Mouse (Mus musculus) left cerebral cortex, adult 11 months (tissue): ENCODE data around the gene Otud3.
A peak's percentile ranks its signal among the peaks of the same experiment; 100 is the strongest.
"Not testable (repeated sequence)": the region's sequence is repeated elsewhere in the genome, so short reads cannot be mapped to it uniquely, and the experiment has no call there.

Experiments used
- DNase-seq: peaks from one replicate; pipeline ENCODE4 v3.0.0; 2022; ENCODE audit warnings: low spot score

Otud3 gene

DNA sequence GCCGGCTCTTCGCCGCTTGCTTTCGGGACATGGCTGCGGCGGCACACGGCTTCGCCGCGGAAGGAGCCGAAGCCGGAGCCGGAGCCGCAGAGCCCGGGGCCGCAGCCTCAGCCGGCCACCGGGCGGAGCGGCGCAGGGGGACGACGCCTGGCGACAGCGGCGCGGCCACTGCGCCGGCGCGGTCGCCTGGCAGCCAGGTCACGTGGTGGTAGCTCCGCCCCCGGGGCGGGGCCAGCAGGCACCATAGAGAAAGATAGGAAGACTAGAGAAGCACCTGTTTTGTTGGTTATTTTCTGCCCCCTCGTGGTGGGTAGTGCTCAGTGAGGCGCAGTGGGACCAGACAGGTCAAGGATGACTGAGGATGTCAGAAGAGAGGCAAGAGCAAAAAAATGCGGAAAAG is at the start of gene Otud3:
Gene Otud3 (minus strand): TSS at position 149 of the 400 bp plus-strand sequence.
- peak; percentile 93 for DNase-seq

- DNase-seq = no peak
These were observed 49.0 kb upstream of the Otud3 start for GRCm38 (mm10) chr4:138962719-138963118.

GRCm38 (mm10) chr4:138959926-138960325 is 46.2 kb upstream of the Otud3 start:
- peak; percentile 34 for DNase-seq

DNA sequence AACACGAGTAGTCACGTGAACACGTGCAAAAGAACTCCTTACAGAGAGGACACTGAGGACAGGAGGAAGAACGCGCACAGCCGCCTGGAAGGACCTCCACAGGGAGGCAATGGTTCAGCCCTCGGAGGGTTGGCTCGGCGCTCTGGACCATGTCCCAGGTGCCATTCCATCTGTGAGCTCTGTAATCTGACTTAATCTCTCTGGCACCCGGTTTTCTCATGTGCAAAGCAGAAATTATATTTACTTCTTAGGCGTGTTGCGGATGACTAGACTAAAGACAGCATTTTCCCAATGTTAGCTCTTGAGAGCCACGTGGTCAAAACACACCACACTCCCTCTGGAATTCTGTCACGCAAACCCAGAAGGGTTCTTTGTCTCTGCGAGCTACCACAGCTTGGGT is 45.4 kb upstream of the Otud3 start:
- no peak for DNase-seq

- DNase-seq = no peak
These were observed 44.9 kb upstream of the Otud3 start for GRCm38 (mm10) chr4:138958612-138959011.

DNA sequence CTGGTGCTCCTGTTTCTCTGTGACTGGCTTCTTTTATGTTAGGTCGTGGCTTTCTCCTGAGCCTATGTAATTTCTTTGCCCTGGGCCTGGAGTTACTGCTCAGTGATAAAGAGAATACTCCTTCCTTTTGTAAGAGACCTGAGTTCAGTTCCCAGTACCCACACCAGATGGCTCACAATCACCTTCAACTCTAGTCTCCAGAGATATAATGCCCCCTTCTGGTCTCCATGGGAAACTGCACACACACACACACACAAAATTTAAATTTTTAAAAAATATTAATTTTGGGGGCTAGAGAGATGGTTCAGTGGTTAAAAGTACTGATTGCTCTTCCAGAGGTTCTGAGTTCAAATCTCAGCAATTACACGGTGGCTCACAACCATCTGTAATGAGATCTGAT is 34.5 kb upstream of the Otud3 start:
- DNase-seq = no peak

GRCm38 (mm10) chr4:138943730-138944129 is 30.0 kb upstream of the Otud3 start:
- DNase-seq = peak; percentile 30

- DNase-seq = no peak
These were observed 28.2 kb upstream of the Otud3 start for GRCm38 (mm10) chr4:138941966-138942365.

DNA sequence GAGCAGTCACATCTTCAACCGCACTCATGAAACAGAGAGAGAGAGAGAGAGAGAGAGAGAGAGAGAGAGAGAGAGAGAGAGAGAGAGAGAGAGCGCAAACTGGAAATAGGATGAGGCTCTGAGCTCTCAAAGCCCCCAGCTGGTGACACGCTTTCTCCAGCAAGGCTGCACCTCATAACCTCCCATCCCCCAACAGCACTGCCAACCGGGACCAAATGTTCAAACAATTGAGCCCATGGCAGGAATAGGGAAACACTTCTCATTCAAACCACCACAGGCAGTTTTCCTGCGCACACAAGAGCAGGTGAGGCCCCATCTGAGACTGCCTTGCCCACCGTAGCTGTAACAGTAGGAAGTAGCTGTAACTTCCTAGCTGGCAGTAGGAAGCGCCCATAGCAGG is 27.7 kb upstream of the Otud3 start:
- DNase-seq = no peak

DNA sequence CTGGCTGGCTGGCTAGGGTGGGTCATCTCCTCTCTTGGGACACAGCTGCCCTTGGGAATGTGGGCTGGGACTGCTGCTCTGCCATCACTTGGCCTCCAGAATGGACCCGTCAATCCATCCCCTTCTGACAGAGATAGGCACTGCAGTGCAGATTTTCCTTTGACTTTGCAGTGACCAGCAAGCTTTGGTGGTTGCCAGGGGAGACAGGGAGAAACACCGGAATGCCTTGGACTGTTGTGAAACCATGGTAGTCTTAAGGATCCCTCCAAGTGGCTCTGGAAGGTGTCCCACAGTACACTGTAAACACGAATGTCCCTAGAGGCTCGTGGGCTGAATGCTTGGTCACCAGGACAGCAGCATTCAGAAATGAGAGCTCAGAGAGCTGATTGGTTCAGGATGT is 25.7 kb upstream of the Otud3 start:
- DNase-seq = no peak

- DNase-seq = no peak
These were observed 24.9 kb upstream of the Otud3 start for GRCm38 (mm10) chr4:138938495-138939269.

DNA sequence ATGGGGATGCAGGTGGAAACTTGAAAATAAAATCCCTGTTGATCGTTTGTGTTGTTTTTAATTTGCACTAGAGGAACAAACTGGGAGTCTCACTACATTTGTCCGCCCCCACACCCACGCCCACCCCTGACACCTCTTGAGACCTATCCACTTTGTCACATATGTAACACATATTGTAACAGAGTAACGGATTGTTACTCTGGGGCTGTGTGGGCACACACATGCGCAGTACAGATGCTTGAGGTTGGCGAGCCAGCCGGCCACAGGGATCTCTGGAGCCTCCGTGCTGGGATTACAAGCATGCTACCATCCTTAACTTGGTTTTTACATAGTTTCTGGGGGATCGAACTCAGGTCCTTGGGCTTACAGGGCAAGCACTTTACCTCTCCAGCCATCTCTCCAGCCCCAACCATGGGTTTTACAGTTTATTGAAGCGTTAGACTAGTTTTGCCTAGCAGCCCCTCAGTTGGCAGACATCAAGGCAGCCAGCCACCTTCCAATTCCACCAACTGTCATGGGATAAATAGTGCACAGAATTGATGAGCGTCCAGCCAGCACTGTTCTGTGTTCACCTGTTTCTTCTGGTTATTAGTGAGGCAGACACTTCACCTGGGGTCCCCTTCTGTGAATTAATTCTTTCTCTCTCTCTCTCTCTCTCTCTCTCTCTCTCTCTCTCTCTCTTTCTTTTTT is 20.9 kb upstream of the Otud3 start:
- no peak for DNase-seq

- no peak for DNase-seq
These were observed 20.1 kb upstream of the Otud3 start for GRCm38 (mm10) chr4:138933862-138934261.

DNA sequence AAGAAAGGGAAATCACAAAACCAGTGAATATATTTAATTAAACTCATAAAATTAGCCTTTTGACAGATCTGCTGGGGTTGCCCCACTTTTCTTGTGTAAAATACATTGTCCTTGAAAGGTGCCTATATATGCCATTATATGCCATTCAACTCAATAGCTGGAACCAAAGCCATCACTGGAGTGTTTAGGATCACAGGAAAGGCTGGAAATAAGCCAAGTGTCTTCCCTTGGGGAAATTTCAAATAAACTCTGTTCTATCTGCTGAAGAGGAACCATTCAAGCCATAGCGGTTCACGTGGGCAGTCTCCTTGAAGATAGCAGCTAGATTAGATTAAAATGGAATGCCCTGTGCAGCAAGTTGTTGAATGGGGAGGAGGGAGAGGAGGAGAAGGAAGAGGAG is 11.8 kb upstream of the Otud3 start:
- no peak for DNase-seq

DNA sequence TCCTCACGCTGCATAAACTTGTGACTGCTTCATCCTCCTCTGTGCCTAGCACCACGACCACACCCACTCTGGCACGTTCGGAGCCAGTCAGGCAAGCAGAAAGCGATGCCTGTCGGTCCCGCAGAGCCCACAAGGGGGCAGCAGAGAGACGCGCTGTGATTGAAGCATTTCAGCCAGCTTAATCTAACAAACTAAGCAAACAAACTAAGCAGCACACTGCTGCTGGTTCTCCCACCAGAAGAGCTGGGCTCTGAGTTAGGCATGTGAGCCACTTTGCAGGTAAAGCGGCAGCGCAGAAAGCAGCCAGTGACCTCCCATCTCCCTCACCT is 8.3 kb upstream of the Otud3 start:
- DNase-seq = peak; percentile 93

GRCm38 (mm10) chr4:138921254-138922130 is 7.7 kb upstream of the Otud3 start:
- DNase-seq = no peak

DNA sequence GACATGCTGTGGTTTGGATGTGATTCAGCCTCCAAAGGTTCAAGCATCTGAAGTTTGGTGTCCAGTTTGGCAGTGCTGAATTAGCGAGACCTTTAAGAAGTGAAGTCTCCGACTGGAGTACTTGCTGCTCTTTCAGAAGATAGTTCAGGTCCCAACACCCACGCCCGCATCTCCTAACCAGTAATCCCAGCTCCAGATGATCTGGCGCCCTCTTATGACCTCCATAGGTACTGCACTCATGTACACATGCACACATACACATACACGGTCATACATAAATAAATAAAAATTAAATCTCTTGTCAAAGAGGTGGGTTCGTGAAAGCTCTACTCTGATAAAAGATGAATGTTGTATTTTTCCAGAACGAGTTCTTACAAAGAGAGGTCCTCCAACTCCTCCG is 3.5 kb upstream of the Otud3 start:
- no peak for DNase-seq

DNA sequence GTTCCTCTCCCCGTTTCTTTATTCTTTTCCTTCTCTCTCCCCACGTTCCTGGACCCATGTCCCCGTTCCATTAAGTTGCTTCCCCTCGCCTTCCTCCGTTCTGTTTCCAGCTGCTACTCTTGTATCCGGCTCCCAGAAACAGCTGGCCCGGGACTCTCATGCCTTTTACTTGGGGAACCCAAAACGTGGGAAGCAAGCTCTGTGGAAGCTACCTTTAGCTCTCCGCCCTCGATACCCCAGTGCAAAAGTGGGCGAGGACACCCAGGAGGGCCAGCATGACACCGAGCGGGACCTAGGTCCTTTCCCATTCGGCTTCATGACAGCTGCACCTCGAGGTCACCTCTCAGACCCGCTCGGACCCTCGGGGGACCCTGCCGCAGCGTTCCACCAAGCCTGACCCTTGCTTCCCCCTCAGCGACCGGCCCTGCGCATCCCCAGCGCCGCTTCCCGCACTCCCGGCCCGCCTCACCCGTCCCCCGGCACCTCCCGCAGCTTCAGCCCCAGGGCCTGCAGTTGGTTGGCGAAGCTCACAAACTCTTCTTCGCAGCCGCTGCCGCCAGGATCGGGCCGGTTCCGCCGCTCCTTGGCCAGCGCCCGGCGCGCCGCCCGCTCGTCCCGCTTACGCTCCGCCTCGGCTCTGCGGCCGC is 481 bp downstream of the Otud3 start:
- no peak for DNase-seq

DNA sequence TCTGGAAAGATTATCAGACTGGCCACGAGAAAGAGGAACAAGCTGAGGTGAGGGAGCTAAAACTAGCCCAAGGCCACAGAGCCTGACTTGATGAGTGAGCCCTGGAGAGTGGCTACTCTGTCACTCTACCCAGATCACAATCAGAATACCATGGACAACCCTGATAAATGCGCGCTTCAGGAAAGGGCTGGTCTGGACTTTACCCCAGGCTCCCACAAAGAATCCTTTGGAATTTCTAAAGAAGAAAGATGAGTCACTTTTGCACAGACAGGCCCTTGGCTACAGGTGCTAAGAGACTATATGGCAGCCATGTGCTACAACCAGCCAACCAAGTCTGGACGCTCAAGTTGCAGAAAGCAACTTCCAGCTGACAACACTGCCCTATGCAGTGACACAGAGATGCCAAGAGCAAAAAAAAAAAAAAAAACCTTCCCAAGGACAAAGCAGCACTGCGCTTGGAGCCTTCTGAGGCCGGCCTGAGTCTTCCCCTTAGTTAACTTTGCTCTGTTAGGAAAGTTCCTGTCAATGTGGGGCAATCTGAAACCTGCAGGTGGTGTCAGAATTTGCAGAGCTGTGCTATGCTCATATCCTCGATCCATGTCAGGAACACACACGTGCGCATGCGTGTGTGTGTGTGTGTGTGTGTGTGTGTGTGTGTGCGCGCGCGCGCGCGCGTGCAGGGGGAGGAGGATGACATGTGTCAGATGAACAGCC is 8.0 kb downstream of the Otud3 start:
- no peak for DNase-seq

DNA sequence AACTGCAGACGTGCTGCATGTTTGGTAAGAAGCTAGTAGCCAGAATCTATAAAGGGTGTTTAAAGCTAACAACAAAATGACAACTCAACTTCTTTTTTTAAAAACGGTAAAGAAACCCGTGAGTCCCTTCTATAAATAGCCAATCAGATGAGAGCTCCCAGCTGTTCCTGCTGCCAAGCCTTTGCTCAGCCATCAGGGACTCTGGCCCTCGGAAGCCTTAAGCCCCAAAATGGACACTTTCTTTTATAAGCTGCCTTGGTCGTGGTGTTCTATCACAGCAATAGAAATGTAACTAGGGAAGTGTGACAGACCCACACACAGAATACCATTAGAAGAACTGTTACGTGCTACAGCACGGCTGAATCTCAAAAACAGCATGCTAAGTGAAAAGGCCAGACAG is 14.4 kb downstream of the Otud3 start:
- no peak for DNase-seq

GRCm38 (mm10) chr4:138893789-138894188 is 20.0 kb downstream of the Otud3 start:
- DNase-seq = not testable (repeated sequence)

DNA sequence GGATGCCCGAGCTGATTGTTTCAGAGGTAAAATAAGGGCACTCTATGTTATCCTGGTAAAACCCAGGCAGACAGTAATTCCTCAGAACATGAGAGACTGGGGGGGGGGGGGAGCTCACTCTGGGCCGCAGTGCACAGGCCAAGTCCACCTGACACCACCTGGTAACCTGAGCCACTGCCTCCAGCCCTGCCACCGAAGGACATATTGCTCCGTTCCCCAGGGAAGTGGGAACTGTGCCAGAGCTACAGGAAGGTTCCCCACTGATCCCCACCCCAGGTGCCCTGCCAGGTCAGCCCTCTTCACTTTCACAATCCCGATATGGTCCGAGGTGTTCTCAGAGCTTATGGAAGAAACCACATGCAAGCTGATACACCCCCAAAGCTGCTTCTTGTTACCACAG is 21.1 kb downstream of the Otud3 start:
- no peak for DNase-seq
